Mouse (Mus musculus) bone marrow macrophage, adult 2 months (primary cell): ENCODE results near the gene Gm39115. TPM values are rescaled to one million over a fixed set of nuclear protein-coding genes. Genes with fewer than 3 reads are reported as not detected.

Experiments
- H3K27ac ChIP-seq: 2 replicates; pipeline ENCODE4 v1.5.1; 2012; ENCODE audit warnings: low read depth, low read length; ENCODE audit not compliant: insufficient read depth
- H3K4me1 ChIP-seq: 2 replicates; pipeline ENCODE4 v1.6.1; 2012; ENCODE audit warnings: low read length; ENCODE audit not compliant: control insufficient read depth, insufficient read depth
- H3K4me3 ChIP-seq: 2 replicates; pipeline ENCODE4 v1.5.1; 2012; ENCODE audit warnings: mild to moderate bottlenecking, low read length, moderate library complexity; ENCODE audit not compliant: insufficient read depth
- CTCF ChIP-seq: IDR thresholded peaks from 2 replicates; pipeline ENCODE4 v1.5.1; 2012; ENCODE audit warnings: low read depth, mild to moderate bottlenecking, low read length, moderate library complexity
- POLR2A ChIP-seq: IDR thresholded peaks from 2 replicates; pipeline ENCODE4 v1.6.1; 2012; ENCODE audit warnings: mild to moderate bottlenecking, low read depth, low read length, borderline replicate concordance
- polyA plus RNA-seq: library from polyadenylated mRNA; stranded (reverse); fragments of >200 nt; gene quantifications from 2 replicates; pipeline ENCODE4 v1.2.4, GENCODE M21; 2012; ENCODE audit not compliant: missing spikeins, insufficient read depth, insufficient read length

Gm39115 gene
- polyA plus RNA-seq, 1 experiment: not detected

GRCm38 (mm10) chr7:142096701-142097100, 39.1 kb downstream of the Gm39115 start:
- Histone ChIP-seq H3K27ac (no peak overlapping the region), H3K4me3 (no peak overlapping the region), H3K4me1 (no peaks in the 10 kb centered on the region)
- TF ChIP-seq POLR2A: no peak
- no peak for TF ChIP-seq CTCF

GRCm38 (mm10) chr7:142095183-142095931, 40.5 kb downstream of the Gm39115 start, which contains the start of gene Dusp8:
Gene Dusp8 (minus strand): TSS chr7:142095843.
- no peaks in the 10 kb centered on the region for H3K4me1 ChIP-seq
- no peak within 1 kb of the TSS for H3K27ac ChIP-seq
- no peak for TF ChIP-seq POLR2A
- no peak for TF ChIP-seq CTCF
- peak within 1 kb of the TSS; percentile 63 for H3K4me3 ChIP-seq

GRCm38 (mm10) chr7:142094301-142095143, 41.3 kb downstream of the Gm39115 start:
- H3K4me3 ChIP-seq: peak overlapping the region; percentile 63
- H3K27ac ChIP-seq: no peak overlapping the region
- H3K4me1 ChIP-seq: no peaks in the 10 kb centered on the region
- TF ChIP-seq CTCF: no peak
- TF ChIP-seq POLR2A: no peak

DNA sequence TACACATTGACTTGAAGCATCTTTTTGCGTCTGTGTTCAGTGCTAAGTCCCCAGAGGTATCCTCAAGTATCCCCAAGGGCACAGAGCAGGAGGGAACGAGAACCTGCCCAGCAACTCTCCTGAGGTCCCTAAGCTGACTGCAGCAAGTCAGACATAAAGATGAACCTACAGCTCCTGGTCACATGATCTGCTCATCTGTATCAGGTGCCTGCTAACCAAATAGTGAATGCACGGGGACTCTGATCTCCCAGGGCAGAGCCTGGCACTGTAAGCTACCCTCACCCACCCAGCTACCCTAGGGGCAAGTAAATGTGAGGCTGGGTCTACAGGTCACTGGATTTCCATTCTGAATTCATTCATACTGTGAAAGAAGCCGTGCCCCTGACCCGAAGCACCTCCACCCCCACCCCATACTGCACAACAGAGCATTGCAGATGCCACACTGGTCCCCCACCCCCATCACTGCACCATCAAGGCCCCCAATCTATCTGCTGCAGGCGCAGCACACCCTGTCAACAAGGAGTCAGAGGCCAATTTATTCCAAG, 42.1 kb downstream of the Gm39115 start:
- H3K4me1 ChIP-seq: no peaks in the 10 kb centered on the region
- TF ChIP-seq POLR2A: no peak
- TF ChIP-seq CTCF: no peak
- H3K4me3 ChIP-seq: no peak overlapping the region
- H3K27ac ChIP-seq: no peak overlapping the region

GRCm38 (mm10) chr7:142092991-142093390, 42.8 kb downstream of the Gm39115 start:
- H3K27ac ChIP-seq: no peak overlapping the region
- H3K4me1 ChIP-seq: no peaks in the 10 kb centered on the region; the same call in 1 of the 2 replicates
- H3K4me3 ChIP-seq: no peak overlapping the region
- TF ChIP-seq POLR2A: no peak
- no peak for TF ChIP-seq CTCF

DNA sequence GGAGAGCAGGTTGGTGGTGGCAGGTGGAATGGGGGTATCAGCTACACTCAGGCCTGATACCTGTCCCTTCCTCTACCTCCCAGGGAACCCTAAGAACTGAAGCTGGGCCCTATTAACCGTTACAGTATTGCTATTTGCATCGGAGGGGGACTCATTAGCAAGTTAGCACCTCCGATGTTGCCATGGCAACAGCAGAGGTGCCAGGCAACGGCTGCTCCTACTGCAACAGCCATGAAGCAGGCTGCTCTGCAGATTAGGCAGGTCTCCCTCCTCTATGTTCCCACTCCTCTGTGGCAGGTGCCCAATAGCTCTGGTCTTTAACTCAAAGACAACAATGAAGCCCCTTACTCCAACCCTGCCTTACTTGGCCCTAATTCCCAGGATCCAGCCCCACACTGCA, 44.0 kb downstream of the Gm39115 start:
- H3K27ac ChIP-seq: no peak overlapping the region
- H3K4me1 ChIP-seq: no peaks in the 10 kb centered on the region; the same call in 1 of the 2 replicates
- TF ChIP-seq CTCF (no peak), POLR2A (no peak)
- H3K4me3 ChIP-seq: no peak overlapping the region

DNA sequence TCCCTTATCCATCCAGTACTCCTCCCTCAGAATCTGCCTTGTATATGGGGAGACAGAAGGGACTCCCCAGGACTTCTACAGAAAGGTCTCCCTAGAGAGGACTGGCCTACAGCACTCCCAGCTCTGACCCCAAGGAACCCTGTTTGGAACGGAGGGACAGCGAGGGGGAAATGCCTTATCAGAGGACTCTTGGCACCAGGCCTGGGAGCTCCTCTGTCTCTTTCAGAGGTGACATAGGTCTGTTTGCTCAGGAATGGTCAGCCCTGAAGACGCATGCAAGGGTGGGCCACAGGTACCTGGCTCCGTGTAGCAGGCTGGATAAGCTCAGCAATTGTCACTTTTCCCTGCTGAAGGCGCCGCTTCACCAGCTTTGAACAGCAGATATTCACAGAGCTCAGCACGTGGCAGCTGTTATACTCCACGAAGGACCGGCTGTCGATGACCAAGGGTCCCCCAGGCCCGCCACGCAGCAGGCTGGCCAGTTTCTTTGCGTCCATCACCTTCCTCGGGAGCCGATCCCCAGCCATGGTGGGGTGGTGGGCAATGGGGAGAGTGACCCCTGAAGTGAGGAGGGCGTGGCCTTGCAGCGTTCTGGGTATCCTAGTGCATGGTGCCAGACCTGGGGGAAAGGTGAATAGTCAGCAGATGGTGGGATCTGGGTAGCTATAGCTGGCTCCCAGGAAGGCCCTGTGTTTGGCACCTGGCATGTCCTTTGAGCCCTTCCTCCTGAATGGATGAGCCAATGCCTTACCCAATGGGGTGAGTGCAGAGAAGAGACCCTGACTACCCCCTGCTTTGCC, 46.0 kb downstream of the Gm39115 start:
- Histone ChIP-seq H3K4me3 (no peak overlapping the region), H3K27ac (no peak overlapping the region), H3K4me1 (peaks cover 2% of the 10 kb centered on the region)
- TF ChIP-seq CTCF (no peak), POLR2A (no peak)

GRCm38 (mm10) chr7:142088886-142089285, 46.9 kb downstream of the Gm39115 start:
- no peak overlapping the region for H3K27ac ChIP-seq
- no peak overlapping the region for H3K4me3 ChIP-seq
- no peak for TF ChIP-seq POLR2A
- no peak for TF ChIP-seq CTCF
- H3K4me1 ChIP-seq: peaks cover 5% of the 10 kb centered on the region

DNA sequence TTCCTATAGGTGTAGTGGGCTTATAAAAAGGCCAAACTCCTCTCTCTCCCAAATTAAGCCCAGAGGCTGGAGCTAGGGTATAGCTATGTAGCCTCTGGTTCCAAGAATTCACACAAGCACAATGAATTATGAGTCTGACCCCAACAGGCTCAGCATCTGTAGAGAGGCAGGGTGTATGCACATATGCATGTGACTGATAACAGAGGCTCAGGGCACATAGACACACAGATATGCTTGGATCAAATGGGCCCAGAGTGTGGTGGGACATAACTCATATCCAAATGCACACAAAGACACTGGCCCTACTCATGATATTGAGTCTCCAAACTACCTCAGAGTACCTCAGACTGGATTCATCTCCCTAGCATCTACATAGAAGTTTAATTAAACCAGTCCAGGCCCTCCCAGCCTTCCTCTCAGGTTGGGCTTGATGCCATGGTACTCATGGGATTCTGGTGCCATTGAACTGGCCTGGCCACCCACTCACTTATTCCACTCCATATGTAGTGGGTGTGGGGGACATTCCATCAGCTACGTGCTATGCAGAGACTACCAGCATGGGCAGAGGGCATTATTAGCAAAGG, 48.7 kb downstream of the Gm39115 start:
- peaks cover 5% of the 10 kb centered on the region for H3K4me1 ChIP-seq
- no peak for TF ChIP-seq POLR2A
- TF ChIP-seq CTCF: no peak
- no peak overlapping the region for H3K27ac ChIP-seq
- H3K4me3 ChIP-seq: no peak overlapping the region
